Mouse (Mus musculus) cerebellum, adult 2 months (tissue): ENCODE data around the gene Arhgef1. TPM values are rescaled to one million over a fixed set of nuclear protein-coding genes. Genes with fewer than 3 reads are reported as not detected.
A peak's percentile ranks its signal among the peaks of the same experiment; 100 is the strongest.

ENCODE experiments used
- DNase-seq, 2 experiments: peaks; one replicate each; pipeline ENCODE4 v3.0.0; 2021
- H3K27ac ChIP-seq: fragments of 200-500 bp; 2 replicates; pipeline ENCODE4 v1.5.1; 2012; ENCODE audit warnings: low read length, control low read depth, inconsistent platforms; ENCODE audit not compliant: insufficient read depth
- H3K27me3 ChIP-seq: fragments of 200-500 bp; 2 replicates; pipeline ENCODE4 v1.6.1; 2012; ENCODE audit warnings: inconsistent platforms, mild to moderate bottlenecking, low read length, moderate library complexity; ENCODE audit not compliant: control insufficient read depth, insufficient read depth
- H3K4me1 ChIP-seq: fragments of 200-500 bp; 2 replicates; pipeline ENCODE4 v1.6.1; 2011; ENCODE audit warnings: low read length; ENCODE audit not compliant: control insufficient read depth, insufficient read depth
- H3K4me3 ChIP-seq: fragments of 200-500 bp; replicated peaks from 2 replicates; pipeline ENCODE3; 2011; ENCODE audit warnings: mild to moderate bottlenecking, low read depth, low read length, control low read depth; ENCODE audit not compliant: insufficient read depth
- CTCF ChIP-seq: fragments of 200-500 bp; IDR thresholded peaks from 2 replicates; pipeline ENCODE4 v1.5.1; 2011; ENCODE audit warnings: low read depth, mild to moderate bottlenecking, control low read depth, low read length, moderate library complexity, borderline replicate concordance; ENCODE audit not compliant: insufficient read depth
- POLR2A ChIP-seq: fragments of 200-500 bp; IDR thresholded peaks from 2 replicates; pipeline ENCODE4 v1.6.1; 2011; ENCODE audit warnings: low read length, control low read depth, borderline replicate concordance; ENCODE audit not compliant: insufficient read depth
- WGBS: fragments of 180-500 bp; shearing (Covaris S2); methylation state at CpG from one replicate; pipeline ENCODE4 v1.1.7; 2018; 5-methylcytosine and 5-hydroxymethylcytosine counted together
- polyA plus RNA-seq: library from polyadenylated mRNA; depleted of rRNA; stranded (reverse); fragments of >200 nt; gene quantifications from 2 replicates; pipeline ENCODE4 v1.2.3, GENCODE M21; 2012; rRNA removed

The Arhgef1 gene
- polyA plus RNA-seq, 1 experiment = 162 TPM

DNA sequence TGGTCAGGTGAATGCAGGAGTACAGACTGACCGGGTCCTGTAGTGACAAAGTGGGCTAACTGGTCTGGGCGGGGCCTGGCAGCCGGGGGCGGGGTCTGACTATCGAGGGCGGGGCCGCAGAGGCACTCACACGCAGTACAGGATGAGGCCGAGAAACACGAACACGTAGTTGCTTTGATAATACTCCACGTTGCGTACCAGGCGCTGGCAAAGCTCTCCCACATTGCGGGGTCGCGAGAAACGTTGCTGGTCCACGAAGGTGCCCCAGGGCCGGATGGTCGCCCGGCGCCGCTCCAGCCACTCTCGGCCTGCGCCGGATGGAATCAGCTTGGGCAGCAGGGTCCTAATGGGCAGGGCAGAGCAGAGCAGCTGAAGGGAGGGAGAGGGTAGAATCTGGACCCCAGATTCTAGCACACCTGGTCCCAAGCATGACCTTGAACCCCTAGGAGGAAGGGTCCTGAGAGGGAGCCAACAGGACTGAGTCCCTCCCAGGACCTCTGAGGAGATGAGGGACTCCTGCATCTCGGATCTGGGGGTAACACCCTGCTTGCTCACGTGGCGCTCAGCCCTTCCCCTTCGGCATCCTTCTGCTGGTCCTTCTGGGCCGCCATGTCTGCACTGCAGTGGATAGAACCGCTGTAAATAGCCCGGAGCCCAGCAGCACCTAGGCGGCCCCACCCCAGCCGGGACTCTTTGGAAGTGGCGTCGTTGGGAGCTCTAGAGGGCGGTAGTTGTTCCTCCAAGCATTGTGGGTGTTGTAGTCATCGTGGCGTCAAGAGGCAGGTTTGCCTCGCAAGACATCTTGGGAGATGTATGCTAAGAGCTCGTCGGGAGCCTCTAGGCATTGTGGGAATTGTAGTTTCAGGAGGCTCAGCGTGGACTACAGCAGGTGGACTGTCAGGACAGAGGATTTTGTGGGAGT lies 69.5 kb downstream of the Arhgef1 start, which contains the start of gene Rabac1:
Gene Rabac1, minus strand, starts transcription at position 783 of the 922 bp plus-strand sequence.
- no peaks in the 10 kb centered on the region for H3K27me3 ChIP-seq
- peaks cover 37% of the 10 kb centered on the region for H3K4me1 ChIP-seq
- H3K4me3 ChIP-seq = peak within 1 kb of the TSS; percentile 84
- WGBS = under 1% methylated on average over 45 of the region's 45 CpGs
- peak; percentile 91 to 97 for DNase-seq
- H3K27ac ChIP-seq = peak within 1 kb of the TSS; percentile 78
- TF ChIP-seq POLR2A = peak; percentile 92
- TF ChIP-seq CTCF = peak; percentile 17; the same call in 1 of the 2 replicates

DNA sequence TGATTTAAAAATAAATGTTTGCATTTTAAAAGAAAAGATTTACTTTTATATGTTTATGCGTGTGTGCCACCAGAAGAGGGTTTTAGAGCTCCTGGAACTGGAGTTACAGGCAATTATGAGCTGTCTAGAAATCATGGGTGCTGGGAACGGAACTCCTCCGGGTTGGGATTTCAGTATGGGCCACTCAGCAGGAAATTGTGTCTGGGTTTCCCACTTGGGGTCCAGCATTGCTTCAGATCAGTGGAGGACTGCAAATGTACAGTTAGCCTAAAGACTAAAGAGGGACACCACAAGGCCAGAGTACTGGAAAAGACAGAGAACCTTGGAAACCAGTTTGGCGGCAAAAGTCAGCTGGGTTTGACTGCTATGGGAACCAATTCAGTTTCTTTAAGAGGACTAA lies 70.5 kb downstream of the Arhgef1 start:
- no peaks in the 10 kb centered on the region for H3K27me3 ChIP-seq
- no peak overlapping the region for H3K27ac ChIP-seq
- no peak overlapping the region for H3K4me3 ChIP-seq
- DNase-seq = no peak
- TF ChIP-seq CTCF (no peak), POLR2A (no peak)
- 84% methylated on average over 4 of the region's 4 CpGs for WGBS
- H3K4me1 ChIP-seq = peaks cover 28% of the 10 kb centered on the region

DNA sequence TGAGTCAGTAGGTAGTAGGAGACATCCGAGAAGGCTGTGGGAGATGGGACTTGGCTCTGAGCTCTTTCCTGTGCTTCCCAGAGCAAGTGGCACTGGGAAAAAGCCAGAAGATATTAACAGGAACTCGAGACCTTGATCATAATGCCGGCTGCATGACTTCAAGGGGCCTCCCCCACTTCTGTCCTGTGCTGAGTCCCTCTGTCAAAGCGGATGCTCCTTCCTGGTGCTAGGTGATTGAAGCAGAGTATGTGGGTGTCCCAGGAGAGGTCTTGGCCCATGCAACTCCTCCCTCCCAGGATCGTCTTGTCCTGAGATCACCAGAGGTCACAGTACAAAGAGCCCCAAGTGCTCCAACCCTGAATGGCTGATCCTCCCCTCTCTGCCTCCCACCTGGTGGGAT lies 71.2 kb downstream of the Arhgef1 start:
- Histone ChIP-seq H3K4me1 (peaks cover 21% of the 10 kb centered on the region), H3K27ac (no peak overlapping the region), H3K27me3 (no peaks in the 10 kb centered on the region), H3K4me3 (no peak overlapping the region)
- no peak for DNase-seq
- 67% methylated on average over 5 of the region's 5 CpGs for WGBS
- TF ChIP-seq POLR2A = no peak
- TF ChIP-seq CTCF = no peak

DNA sequence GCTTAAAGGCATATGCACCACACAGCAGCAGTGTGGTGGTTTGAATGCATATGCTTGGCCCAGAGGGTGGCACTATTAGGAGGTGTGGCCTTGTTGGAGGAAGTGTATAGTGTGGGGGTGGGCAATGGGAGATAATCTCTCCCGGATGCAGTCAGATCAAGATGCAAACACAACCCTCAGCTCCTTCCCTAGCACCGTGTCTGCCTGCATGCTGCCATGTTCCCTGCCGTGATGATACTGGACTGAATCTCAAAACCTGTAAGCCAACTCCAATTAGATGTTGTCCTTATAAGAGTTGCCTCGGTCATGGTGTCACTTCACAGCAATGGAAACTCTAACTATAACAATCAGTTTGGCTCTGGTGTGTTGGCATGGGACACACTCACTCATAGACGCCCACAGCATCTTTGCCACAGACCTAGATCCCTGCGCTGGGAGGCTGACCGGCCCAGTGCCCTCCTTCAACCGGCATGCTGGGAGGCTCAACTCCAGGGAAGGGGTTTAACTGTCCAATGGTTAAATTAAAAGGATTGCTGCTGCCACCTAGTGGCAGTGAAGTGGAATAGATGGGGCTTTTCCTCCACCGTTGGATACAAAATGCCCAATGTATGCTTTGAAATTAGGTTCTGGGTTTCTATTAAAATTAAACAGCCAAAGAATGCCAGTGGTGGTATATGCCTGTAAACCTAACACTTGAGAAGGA lies 72.3 kb downstream of the Arhgef1 start:
- WGBS = 23% methylated on average over 9 of the region's 9 CpGs
- TF ChIP-seq POLR2A (no peak), CTCF (peak; percentile 60)
- peak in 1 of 2 experiments; percentile 54 for DNase-seq

More for the DNA sequence above, 72.3 kb downstream of the Arhgef1 start:
- Histone ChIP-seq H3K27me3 (no peaks in the 10 kb centered on the region), H3K4me3 (no peak overlapping the region), H3K4me1 (peaks cover 11% of the 10 kb centered on the region), H3K27ac (no peak overlapping the region)

Other genes starting within 250 kb of the Arhgef1 start
- not detected in 2 replicates for gene Tex101, start 226.2 kb upstream of the Arhgef1 start, polyA plus RNA-seq
- not detected in 2 replicates for gene BC049730, start 193.7 kb upstream of the Arhgef1 start, polyA plus RNA-seq
- gene Gm4763, start 176.0 kb upstream of the Arhgef1 start, polyA plus RNA-seq = not detected in 2 replicates
- gene Cd177, start 142.6 kb upstream of the Arhgef1 start, polyA plus RNA-seq = 0.11 and 0.17 TPM in 2 replicates
- gene Ceacam10, start 125.7 kb upstream of the Arhgef1 start, polyA plus RNA-seq = 0.29 and 0.30 TPM in 2 replicates
- gene Gm9844, start 40.7 kb upstream of the Arhgef1 start, polyA plus RNA-seq = 4.8 and 6.4 TPM in 2 replicates
- not detected in 2 replicates for gene Lypd4, start 33.0 kb upstream of the Arhgef1 start, polyA plus RNA-seq
- gene Dmrtc2, start 32.9 kb upstream of the Arhgef1 start, polyA plus RNA-seq = not detected in 2 replicates
- gene Rps19, start 18.5 kb upstream of the Arhgef1 start, polyA plus RNA-seq = 282 and 314 TPM in 2 replicates
- 0.85 and 1.1 TPM in 2 replicates for gene Cd79a, start 5.5 kb upstream of the Arhgef1 start, polyA plus RNA-seq
- gene Gm4881, start 41.6 kb downstream of the Arhgef1 start, polyA plus RNA-seq = 1.00 and 1.4 TPM in 2 replicates
- 637 and 648 TPM in 2 replicates for gene Rabac1, start 69.8 kb downstream of the Arhgef1 start, polyA plus RNA-seq
- 1,466 and 1,473 TPM in 2 replicates for gene Atp1a3, start 103.0 kb downstream of the Arhgef1 start, polyA plus RNA-seq
- gene Grik5, start 169.4 kb downstream of the Arhgef1 start, polyA plus RNA-seq = 74.6 and 77.4 TPM in 2 replicates
- 44.3 and 45.7 TPM in 2 replicates for gene Zfp574, start 169.7 kb downstream of the Arhgef1 start, polyA plus RNA-seq